Mouse (Mus musculus): ENCODE results near the gene Tesc.

- TF ChIP-seq EP300 (IDR thresholded peaks at IDR 0.05; ENCODE audit: low read depth), result no peak
- no peak for TF ChIP-seq CTCF (IDR thresholded peaks at IDR 0.05; ENCODE audit: low read depth)
Observed at GRCm38 (mm10) chr5:118084171-118084727, 56.7 kb downstream of the Tesc start.

All from liver, embryonic 14.5 days (tissue).